Mouse (Mus musculus) brain, embryonic 14.5 days (tissue): ENCODE data around the gene Gja1. TPM values are rescaled to one million over a fixed set of nuclear protein-coding genes. Genes with fewer than 3 reads are reported as not detected.

Experiments used
- DNase-seq: peaks from one replicate; pipeline ENCODE4 v3.0.0-alpha.2; 2011; ENCODE audit warnings: low read depth
- CTCF ChIP-seq: fragments of 200-500 bp; IDR thresholded peaks from 2 replicates; pipeline ENCODE4 v1.5.1; 2012; ENCODE audit warnings: inconsistent platforms, mild to moderate bottlenecking, moderate library complexity, borderline replicate concordance; ENCODE audit not compliant: insufficient read depth, insufficient read length; ENCODE audit errors: extremely low read depth
- POLR2A ChIP-seq: fragments of 200-500 bp; IDR thresholded peaks from 2 replicates; pipeline ENCODE4 v1.6.1; 2012; ENCODE audit warnings: mild to moderate bottlenecking, inconsistent platforms, borderline replicate concordance; ENCODE audit not compliant: poor library complexity, insufficient read depth, insufficient read length, severe bottlenecking; ENCODE audit errors: extremely low read depth
- polyA plus RNA-seq: library from polyadenylated mRNA; depleted of rRNA; stranded (reverse); fragments of >200 nt; gene quantifications from 2 replicates; pipeline ENCODE4 v1.2.3, GENCODE M21; 2012; rRNA removed

The Gja1 gene
- polyA plus RNA-seq: 18.0 and 36.8 TPM in 2 replicates

DNA sequence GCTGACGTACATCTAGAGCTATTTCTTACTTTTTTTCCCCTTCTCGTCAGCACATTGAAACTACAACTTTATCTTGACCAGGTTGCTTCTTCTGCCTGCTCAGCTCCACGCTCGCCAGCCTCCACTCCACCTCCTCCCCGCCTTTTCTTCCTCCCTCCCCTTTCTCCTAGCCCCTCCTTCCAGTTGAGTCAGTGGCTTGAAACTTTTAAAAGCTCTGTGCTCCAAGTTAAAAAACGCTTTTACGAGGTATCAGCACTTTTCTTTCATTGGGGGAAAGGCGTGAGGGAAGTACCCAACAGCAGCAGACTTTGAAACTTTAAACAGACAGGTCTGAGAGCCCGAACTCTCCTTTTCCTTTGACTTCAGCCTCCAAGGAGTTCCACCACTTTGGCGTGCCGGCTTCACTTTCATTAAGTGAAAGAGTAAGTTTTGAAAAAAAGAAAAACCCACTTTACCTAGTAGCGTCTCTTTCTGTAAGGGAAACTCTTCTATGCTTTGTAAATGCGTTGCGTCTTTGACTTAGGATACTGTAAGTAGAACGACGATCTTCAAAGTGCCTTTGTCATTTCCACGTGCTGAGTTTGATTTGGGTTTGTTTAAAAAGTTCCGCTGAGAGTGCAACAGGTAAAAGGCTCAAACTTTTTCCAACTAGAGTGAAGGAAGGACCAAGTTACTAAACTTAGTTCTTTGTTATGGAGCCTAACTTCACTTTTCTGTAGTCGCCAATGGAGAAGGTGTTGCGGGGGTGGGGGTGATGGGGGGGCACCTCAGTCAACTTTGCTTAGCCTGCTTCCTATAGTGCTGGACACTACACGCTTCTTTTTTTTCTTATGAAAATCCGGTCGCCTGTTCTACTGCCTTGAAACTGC lies at the start of gene Gja1:
Gene Gja1, plus strand, starts transcription at position 234 of the 869 bp plus-strand sequence.
- DNase-seq: peak; percentile 80

DNA sequence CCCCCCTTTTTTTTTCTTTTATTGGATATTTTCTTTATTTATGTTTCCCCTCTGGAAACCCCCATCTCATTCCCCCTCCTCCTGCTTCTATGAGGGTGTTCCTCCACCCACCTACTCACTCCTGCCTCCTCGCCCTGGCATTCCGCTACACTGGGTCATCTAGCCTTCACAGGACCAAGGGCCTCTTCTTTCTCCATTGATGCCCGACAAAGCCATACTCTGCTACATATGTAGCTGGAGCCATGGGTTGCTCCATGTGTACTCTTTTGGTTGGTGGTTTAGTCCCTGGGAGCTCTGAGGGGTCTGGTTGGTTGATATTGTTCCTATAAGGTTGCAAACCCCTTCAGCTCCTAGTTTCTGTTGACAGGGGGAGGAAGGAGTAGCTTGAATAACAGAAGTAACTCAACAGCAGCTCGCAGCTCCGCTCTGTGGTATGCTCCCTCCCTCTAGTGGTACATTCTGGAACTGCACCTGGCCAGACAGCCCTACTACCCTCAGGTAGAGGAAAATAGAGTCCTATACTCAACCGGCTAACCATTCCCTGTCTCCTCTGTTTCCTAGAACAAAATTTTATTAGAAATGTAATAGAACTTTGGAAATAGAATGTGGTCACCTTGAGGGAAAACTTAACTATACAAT lies 38.2 kb upstream of the Gja1 start:
- TF ChIP-seq CTCF (peak; percentile 97), POLR2A (no peak)
- peak; percentile 86 for DNase-seq

More for the DNA sequence above, at the start of gene Gja1:
- TF ChIP-seq POLR2A (no peak), CTCF (no peak)

DNA sequence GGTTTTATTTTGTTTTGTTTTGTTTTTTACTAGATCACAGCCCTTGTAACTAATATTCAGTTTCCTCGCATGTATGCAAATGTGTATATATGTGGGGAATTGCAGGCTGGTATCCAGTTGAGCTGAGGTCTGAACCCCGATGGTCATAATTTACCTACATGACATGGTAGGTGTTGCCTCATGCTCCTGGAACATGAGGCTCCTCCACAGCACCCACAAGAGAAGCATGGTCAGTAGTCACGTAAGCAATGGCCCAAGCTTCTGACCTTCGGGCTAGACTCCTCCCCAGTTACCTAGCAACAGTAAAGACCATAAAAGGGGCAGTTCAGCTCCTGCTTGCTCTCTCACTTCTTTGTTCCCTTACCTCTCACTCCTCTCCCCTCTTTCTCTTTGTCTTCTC lies 16.7 kb upstream of the Gja1 start:
- TF ChIP-seq CTCF (no peak), POLR2A (no peak)
- DNase-seq: no peak

DNA sequence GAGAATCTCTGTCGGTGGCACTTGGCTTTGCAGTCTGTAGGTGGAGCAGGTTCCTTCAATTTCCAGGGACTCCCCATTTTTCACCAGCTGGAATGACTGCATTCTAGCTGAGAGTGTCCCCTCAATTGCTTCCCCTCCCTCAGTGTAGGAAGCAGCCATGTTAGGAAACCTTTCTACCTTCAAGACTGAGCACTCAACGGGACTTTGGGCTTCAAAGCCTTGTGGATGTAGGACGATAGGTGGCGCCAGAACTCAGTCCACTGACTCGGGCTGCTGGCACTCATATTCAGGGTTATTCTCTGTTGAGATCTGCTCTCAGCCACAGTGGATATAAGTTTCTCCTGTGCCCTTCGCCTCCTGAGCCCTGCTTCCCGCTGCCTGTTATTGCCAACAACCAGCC lies 8.1 kb upstream of the Gja1 start:
- TF ChIP-seq CTCF: peak; percentile 87
- no peak for TF ChIP-seq POLR2A

DNA sequence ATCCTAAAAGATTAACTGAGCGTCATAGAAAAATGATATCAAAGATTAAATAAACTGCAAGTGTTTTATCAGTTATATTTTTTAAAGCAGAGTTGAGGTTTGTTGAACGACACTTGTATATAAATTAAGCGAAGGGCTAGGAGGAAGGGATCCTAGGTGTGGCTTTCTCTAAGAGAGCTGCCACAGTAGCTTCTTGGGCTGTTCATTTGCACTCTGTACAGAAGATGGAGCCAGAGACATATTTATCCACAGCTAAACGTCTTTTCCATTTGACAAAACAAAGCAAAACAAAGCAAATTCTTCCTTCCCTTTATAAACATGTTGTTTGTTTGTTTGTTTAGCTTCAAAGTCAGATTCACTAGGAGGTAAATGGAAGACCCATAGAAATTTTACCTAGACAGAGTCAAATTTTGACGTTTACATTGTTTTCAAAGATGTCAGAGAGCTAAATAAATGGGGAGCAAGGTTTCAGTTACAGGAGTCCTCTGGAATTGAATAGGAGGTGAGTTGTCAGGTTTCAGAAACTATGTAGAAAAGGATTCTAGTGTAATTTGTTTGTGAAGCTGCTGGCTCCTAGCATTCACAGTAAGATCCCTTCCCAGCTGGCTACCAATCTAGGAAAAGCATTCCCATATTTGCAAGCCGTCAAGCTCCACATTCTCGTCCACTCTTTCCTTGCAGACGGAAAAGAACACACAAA lies 4.0 kb upstream of the Gja1 start:
- DNase-seq: peak; percentile 88
- no peak for TF ChIP-seq POLR2A
- TF ChIP-seq CTCF: peak; percentile 51; the same call in 1 of the 2 replicates

More for the DNA sequence above, 8.1 kb upstream of the Gja1 start:
- peak; percentile 80 for DNase-seq

DNA sequence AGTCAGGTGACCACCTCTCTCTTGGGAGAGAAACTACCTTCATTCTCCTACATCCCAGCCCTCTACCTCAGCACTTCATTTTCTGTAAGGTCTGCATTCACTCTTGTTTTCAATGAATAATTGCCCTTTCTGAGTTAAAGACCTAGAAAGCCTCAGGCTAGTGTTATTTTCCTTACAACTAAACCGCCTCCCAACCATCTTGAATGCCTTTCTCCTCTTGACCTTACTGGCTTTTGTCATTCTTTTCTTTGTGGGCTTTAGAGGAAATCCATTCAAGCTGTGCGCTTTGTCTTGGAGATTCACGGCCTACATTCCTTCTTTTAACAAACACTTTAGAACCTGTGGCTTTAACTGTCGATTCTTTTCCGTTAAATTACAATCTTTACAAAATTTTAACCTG lies 3.0 kb upstream of the Gja1 start:
- no peak for DNase-seq
- TF ChIP-seq CTCF: no peak
- TF ChIP-seq POLR2A: no peak

DNA sequence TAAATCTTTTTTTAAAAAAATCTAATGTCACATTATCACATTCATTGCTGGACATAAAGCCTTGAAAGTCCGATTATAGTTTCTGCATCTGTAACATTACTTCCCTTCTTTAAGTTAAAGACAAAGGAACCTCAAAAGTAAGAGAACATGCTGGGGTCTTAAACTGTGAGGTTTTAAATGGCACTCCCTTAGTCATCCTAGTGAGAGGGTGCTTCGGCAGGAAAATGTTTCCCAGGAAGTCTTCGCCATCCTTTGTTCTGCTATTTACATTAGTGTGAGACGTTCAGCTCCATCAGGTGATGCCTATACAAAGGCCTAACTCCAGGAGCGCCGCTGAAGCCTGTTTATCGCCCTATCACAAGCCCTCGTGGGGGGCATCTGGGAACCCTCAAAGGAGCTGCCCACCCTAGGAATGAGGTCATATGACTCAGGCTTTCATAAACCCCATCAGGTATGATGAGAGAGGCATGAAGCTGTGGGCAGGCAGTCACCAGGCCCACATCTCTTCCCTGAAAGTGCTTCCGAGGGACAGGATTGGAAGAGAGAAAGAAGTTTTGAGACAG lies 1.1 kb upstream of the Gja1 start:
- DNase-seq: no peak
- no peak for TF ChIP-seq POLR2A
- no peak for TF ChIP-seq CTCF

DNA sequence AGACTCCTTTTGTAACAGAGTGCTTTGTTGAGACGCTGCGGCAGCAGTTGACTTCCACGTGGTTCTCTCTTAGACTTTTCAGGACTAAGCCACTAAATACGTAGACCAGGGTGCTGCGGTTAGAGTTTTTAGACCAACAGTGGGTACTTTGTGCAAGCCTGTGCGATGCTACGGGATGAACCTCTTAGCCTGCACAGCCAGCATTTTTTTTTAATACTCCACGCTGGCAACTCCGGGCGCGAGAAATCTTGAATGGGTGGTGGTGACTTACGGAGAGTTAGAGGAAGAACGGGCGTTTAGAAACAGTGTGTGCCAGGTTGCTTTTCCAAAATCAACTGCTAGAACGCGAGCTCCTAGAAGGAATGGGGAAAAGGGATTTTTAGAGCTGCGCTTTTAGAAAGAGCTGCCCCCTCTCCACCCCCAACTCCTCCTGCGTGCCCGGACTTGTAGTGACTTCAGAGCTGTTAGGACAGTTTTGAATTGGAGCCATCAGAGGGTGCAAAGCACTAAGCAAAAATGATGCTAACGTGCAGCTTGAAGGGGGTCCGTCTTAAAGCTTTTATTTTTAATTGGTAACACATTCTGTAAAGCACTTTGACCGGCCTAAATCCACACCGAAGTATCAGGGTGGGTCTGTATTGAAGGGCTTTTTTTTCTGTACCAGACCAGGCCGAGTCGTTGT lies 977 bp downstream of the Gja1 start:
- TF ChIP-seq POLR2A (no peak), CTCF (no peak)
- DNase-seq: peak; percentile 71

DNA sequence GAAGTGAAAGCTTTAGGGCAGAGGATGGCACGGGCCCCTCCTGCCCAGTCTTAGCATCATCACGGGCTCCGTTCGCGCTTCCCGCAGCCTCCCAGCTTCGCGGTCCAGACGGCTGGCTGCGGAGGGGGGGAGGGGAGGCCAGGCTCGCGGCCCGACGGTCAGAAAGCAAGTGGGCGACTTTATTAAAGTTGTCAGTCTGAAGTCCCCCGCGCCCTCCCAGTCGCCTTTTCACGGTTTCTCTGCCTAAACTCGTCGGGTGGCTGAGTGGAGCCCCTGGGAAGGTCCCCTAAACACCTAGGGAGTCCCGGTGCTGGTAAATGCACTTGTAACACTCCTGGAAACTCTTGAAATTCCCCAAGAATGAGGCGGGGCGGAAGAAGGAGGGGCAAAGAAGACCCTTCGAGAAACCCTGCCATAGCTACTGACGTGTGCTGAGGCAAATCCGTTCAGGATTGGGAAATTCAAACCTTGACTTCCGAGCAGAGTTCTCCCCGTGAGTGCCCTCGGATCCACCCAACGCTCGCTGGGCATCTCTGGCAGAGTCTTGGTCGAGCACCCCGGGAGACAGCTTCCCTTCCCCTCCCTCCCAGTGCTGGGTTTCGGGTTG lies 1.6 kb downstream of the Gja1 start:
- TF ChIP-seq POLR2A (no peak), CTCF (no peak)

DNA sequence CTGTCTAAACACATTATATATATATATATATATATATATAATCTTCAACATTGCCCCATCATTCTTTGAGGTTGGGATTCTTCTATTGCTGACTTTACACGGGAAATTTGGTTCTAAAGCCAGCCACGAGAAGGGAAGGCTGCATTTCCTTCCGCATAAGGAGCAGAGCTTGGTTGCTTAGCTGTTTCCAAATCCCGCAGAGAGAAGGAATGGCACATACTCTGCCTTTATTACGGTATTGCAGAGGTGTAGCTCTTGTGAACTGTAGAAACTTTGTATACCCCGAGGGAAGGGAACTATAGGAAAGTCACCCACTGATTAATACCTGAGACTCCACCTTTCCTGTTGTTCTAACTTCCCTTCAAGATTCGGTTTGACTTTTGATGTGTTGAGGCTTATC lies 2.6 kb downstream of the Gja1 start:
- TF ChIP-seq POLR2A (no peak), CTCF (no peak)
- DNase-seq: peak; percentile 45

More for the DNA sequence above, 1.6 kb downstream of the Gja1 start:
- peak; percentile 76 for DNase-seq
